Mouse (Mus musculus): ENCODE measurements around the gene Pbx4. TPM values are rescaled to one million over a fixed set of nuclear protein-coding genes. Genes with fewer than 3 reads are reported as not detected.

Gene Pbx4
- total RNA-seq, 1 experiment, result 5.2 TPM

DNA sequence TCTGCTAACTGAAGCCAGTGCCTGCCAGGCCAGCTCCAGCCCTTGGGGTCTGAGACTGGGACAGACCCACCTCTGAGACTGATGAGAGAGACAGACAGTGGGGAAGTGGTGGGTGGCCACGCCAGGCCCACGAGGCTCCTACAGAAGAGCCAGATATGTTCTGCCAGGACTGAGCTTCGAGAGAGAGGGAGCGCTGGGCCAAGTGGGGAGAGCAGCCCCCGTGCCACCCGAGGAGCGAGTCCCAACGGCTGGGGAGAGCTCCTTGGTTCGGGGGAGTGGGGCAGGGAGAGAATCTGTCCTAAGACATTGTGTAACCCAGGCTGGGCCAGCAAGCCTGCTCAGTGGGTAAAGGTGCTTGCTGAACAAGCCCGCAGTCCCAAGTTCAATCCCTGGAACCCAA lies 44.7 kb downstream of the Pbx4 start:
- no peak for TF ChIP-seq ZC3H11A (IDR thresholded peaks at IDR 0.05; ENCODE audit: borderline replicate concordance, low read depth, low read length)
- no peak for TF ChIP-seq ZNF384 (IDR thresholded peaks at IDR 0.05; ENCODE audit: low read depth, low read length)
- TF ChIP-seq CHD2 (IDR thresholded peaks at IDR 0.05; ENCODE audit: low read depth, low read length), result no peak
- no peak for TF ChIP-seq MAFK (IDR thresholded peaks at IDR 0.05; ENCODE audit: insufficient read depth, low read depth, low read length)
- TF ChIP-seq HCFC1 (IDR thresholded peaks at IDR 0.05; ENCODE audit: borderline replicate concordance, insufficient read depth, low read length), result no peak
- Histone ChIP-seq H3K27ac (ENCODE audit: insufficient read depth, low read depth, low read length, poor library complexity, severe bottlenecking) (no peak overlapping the region), H3K4me3 (ENCODE audit: insufficient read depth in 1 of 2, low read depth in 1 of 2, low read length in 2 of 2, poor library complexity in 1 of 2, severe bottlenecking in 1 of 2) (no peak overlapping the region), H3K9me3 (ENCODE audit: control insufficient read depth, insufficient read depth, low read depth, low read length) (no peaks in the 10 kb centered on the region), H3K36me3 (ENCODE audit: control insufficient read depth, insufficient read depth, low read length, poor library complexity, severe bottlenecking) (no peaks in the 10 kb centered on the region), H3K4me1 (ENCODE audit: control insufficient read depth in 2 of 2, insufficient read depth in 2 of 2, low read length in 2 of 2, poor library complexity in 1 of 2) (peaks cover 0 to 6% of the 10 kb centered on the region in 2 experiments; a peak in 1 of 4 replicates), H3K9ac (ENCODE audit: insufficient read depth, low read depth, low read length, poor library complexity, severe bottlenecking) (no peak overlapping the region)
- in situ Hi-C loops (cut with MboI; ENCODE audit: low sequenced_read_pairs in 2 of 2, unreplicated experiment in 2 of 2), result loop anchor here in 1 of 2 experiments (10.0 kb wide), 1 partner anchor 552 kb away; no protein-coding TSS in a partner anchor
- no peak for DNase-seq (ENCODE audit: low read depth, low spot score)

DNA sequence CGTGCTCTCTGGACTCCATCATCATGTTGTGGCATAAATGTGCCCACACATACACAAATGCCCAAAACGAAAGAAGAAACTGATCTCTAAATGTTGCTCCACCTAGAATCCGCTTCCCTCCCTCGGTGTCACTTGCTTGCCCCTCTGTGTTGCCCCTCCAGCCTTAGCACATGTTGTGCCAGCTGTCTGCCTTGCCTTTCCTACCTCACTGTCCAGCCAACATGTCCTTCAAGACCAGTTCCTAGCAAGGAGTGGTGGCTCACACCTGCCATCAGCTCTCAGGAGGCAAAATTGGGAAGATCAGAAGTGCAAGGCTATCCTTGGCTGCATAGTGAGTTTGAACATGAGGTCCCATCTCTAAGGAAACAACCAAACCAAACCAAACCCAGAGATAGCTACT lies 45.1 kb downstream of the Pbx4 start:
- no peak for TF ChIP-seq ZNF384 (IDR thresholded peaks at IDR 0.05; ENCODE audit: low read depth, low read length)
- no peak for TF ChIP-seq ZC3H11A (IDR thresholded peaks at IDR 0.05; ENCODE audit: borderline replicate concordance, low read depth, low read length)
- no peak for TF ChIP-seq CHD2 (IDR thresholded peaks at IDR 0.05; ENCODE audit: low read depth, low read length)
- no peak for TF ChIP-seq MAFK (IDR thresholded peaks at IDR 0.05; ENCODE audit: insufficient read depth, low read depth, low read length)
- no peak for TF ChIP-seq HCFC1 (IDR thresholded peaks at IDR 0.05; ENCODE audit: borderline replicate concordance, insufficient read depth, low read length)

DNA sequence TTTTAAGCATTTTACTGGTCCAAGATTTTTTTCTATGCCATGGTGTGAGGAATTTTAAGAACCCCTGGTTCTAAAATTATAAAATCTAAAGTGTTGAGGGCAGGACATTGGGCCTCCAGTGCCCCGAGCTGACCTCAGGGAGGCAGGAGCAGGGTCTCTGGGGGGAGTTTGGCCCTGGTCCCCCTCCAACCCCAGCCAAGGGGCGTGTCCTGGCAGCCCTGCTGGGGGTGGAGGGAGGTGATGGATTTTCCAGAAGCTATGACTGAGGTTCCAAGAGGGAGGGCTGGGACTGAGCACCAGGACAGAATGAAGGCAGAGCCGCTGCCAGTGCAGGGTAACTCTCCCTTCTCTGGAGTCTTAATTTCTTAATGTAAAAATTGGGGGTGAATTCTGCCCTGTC lies 45.7 kb downstream of the Pbx4 start:
- H3K4me3 ChIP-seq (ENCODE audit: insufficient read depth in 1 of 2, low read depth in 1 of 2, low read length in 2 of 2, poor library complexity in 1 of 2, severe bottlenecking in 1 of 2), result no peak overlapping the region
- in situ Hi-C loops (cut with MboI; ENCODE audit: low sequenced_read_pairs in 2 of 2, unreplicated experiment in 2 of 2), result loop anchor here in 1 of 2 experiments (10.0 kb wide), 1 partner anchor 553 kb away; no protein-coding TSS in a partner anchor
- TF ChIP-seq HCFC1 (IDR thresholded peaks at IDR 0.05; ENCODE audit: borderline replicate concordance, insufficient read depth, low read length) (no peak), ZNF384 (IDR thresholded peaks at IDR 0.05; ENCODE audit: low read depth, low read length) (no peak), MAFK (IDR thresholded peaks at IDR 0.05; ENCODE audit: insufficient read depth, low read depth, low read length) (no peak), ZC3H11A (IDR thresholded peaks at IDR 0.05; ENCODE audit: borderline replicate concordance, low read depth, low read length) (no peak), CHD2 (IDR thresholded peaks at IDR 0.05; ENCODE audit: low read depth, low read length) (no peak)

More for the DNA sequence above, 45.1 kb downstream of the Pbx4 start:
- no peak overlapping the region for H3K27ac ChIP-seq (ENCODE audit: insufficient read depth, low read depth, low read length, poor library complexity, severe bottlenecking)
- H3K9ac ChIP-seq (ENCODE audit: insufficient read depth, low read depth, low read length, poor library complexity, severe bottlenecking), result no peak overlapping the region
- H3K4me3 ChIP-seq (ENCODE audit: insufficient read depth in 1 of 2, low read depth in 1 of 2, low read length in 2 of 2, poor library complexity in 1 of 2, severe bottlenecking in 1 of 2), result no peak overlapping the region
- peaks cover 0 to 6% of the 10 kb centered on the region in 2 experiments; a peak in 1 of 4 replicates for H3K4me1 ChIP-seq (ENCODE audit: control insufficient read depth in 2 of 2, insufficient read depth in 2 of 2, low read length in 2 of 2, poor library complexity in 1 of 2)
- no peaks in the 10 kb centered on the region for H3K36me3 ChIP-seq (ENCODE audit: control insufficient read depth, insufficient read depth, low read length, poor library complexity, severe bottlenecking)
- in situ Hi-C loops (cut with MboI; ENCODE audit: low sequenced_read_pairs in 2 of 2, unreplicated experiment in 2 of 2), result loop anchor here in 1 of 2 experiments (10.0 kb wide), 1 partner anchor 553 kb away; no protein-coding TSS in a partner anchor
- no peak for DNase-seq (ENCODE audit: low read depth, low spot score)
- no peaks in the 10 kb centered on the region for H3K9me3 ChIP-seq (ENCODE audit: control insufficient read depth, insufficient read depth, low read depth, low read length)

GRCm38 (mm10) chr8:69879678-69880077 lies 47.4 kb downstream of the Pbx4 start:
- Histone ChIP-seq H3K9ac (ENCODE audit: insufficient read depth, low read depth, low read length, poor library complexity, severe bottlenecking) (no peak overlapping the region), H3K27ac (ENCODE audit: insufficient read depth, low read depth, low read length, poor library complexity, severe bottlenecking) (no peak overlapping the region), H3K36me3 (ENCODE audit: control insufficient read depth, insufficient read depth, low read length, poor library complexity, severe bottlenecking) (no peaks in the 10 kb centered on the region), H3K9me3 (ENCODE audit: control insufficient read depth, insufficient read depth, low read depth, low read length) (no peaks in the 10 kb centered on the region), H3K4me1 (ENCODE audit: control insufficient read depth in 2 of 2, insufficient read depth in 2 of 2, low read length in 2 of 2, poor library complexity in 1 of 2) (peaks cover 0 to 8% of the 10 kb centered on the region in 2 experiments; a peak in 1 of 4 replicates), H3K4me3 (ENCODE audit: insufficient read depth in 1 of 2, low read depth in 1 of 2, low read length in 2 of 2, poor library complexity in 1 of 2, severe bottlenecking in 1 of 2) (no peak overlapping the region)
- DNase-seq (ENCODE audit: low read depth, low spot score), result no peak
- in situ Hi-C loops (cut with MboI; ENCODE audit: low sequenced_read_pairs in 2 of 2, unreplicated experiment in 2 of 2), result loop anchor here in 1 of 2 experiments (10.0 kb wide), 1 partner anchor 555 kb away; no protein-coding TSS in a partner anchor
- TF ChIP-seq MAFK (IDR thresholded peaks at IDR 0.05; ENCODE audit: insufficient read depth, low read depth, low read length), result no peak
- no peak for TF ChIP-seq ZC3H11A (IDR thresholded peaks at IDR 0.05; ENCODE audit: borderline replicate concordance, low read depth, low read length)
- TF ChIP-seq CHD2 (IDR thresholded peaks at IDR 0.05; ENCODE audit: low read depth, low read length), result no peak
- TF ChIP-seq ZNF384 (IDR thresholded peaks at IDR 0.05; ENCODE audit: low read depth, low read length), result no peak
- no peak for TF ChIP-seq HCFC1 (IDR thresholded peaks at IDR 0.05; ENCODE audit: borderline replicate concordance, insufficient read depth, low read length)

More for the DNA sequence above, 45.7 kb downstream of the Pbx4 start:
- Histone ChIP-seq H3K9me3 (ENCODE audit: control insufficient read depth, insufficient read depth, low read depth, low read length) (no peaks in the 10 kb centered on the region), H3K9ac (ENCODE audit: insufficient read depth, low read depth, low read length, poor library complexity, severe bottlenecking) (no peak overlapping the region), H3K27ac (ENCODE audit: insufficient read depth, low read depth, low read length, poor library complexity, severe bottlenecking) (no peak overlapping the region), H3K4me1 (ENCODE audit: control insufficient read depth in 2 of 2, insufficient read depth in 2 of 2, low read length in 2 of 2, poor library complexity in 1 of 2) (peaks cover 0 to 6% of the 10 kb centered on the region in 2 experiments; a peak in 1 of 4 replicates), H3K36me3 (ENCODE audit: control insufficient read depth, insufficient read depth, low read length, poor library complexity, severe bottlenecking) (no peaks in the 10 kb centered on the region)
- no peak for DNase-seq (ENCODE audit: low read depth, low spot score)
